Mouse (Mus musculus) gastrocnemius, postnatal 36 days (tissue): Measurements from ENCODE around the gene Msmp. TPM values are rescaled to one million over a fixed set of nuclear protein-coding genes. Genes with fewer than 3 reads are reported as not detected.
"Not testable (repeated sequence)": the region's sequence is repeated elsewhere in the genome, so short reads cannot be mapped to it uniquely, and the experiment has no call there.

Experiments used
- DNase-seq, 2 experiments: peaks; one replicate each; pipeline ENCODE4 v3.0.0; 2022
- intact Hi-C: fragments of 180-260 bp; cut with DNase I; formaldehyde crosslinking; loops from one replicate; pipeline ENCODE4 v1.15.1; 2025
- total RNA-seq, 2 experiments: library from RNA; stranded (reverse); gene quantifications; 2 replicates each; pipeline ENCODE4 v1.2.3; 2021

The Msmp gene
- total RNA-seq, 2 experiments from 2014 or later: 0.49 TPM; not detected in 1

GRCm38 (mm10) chr4:43563601-43563875, 20.8 kb downstream of the Msmp start:
- DNase-seq: no peak

GRCm38 (mm10) chr4:43562769-43563600, 21.3 kb downstream of the Msmp start:
- DNase-seq: no peak
- intact Hi-C loops: loop anchor here (2.0 kb wide), 1 partner anchor 16 kb away; the partner anchor contains the start of genes Gba2 and Rgp1

More at GRCm38 (mm10) chr4:43563601-43563875, 20.8 kb downstream of the Msmp start:
- intact Hi-C loops: loop anchor here (2.0 kb wide), 1 partner anchor 15 kb away; the partner anchor contains the start of genes Gba2 and Rgp1

GRCm38 (mm10) chr4:43561997-43562768, 22.1 kb downstream of the Msmp start, which contains the start of the genes Creb3 and Tln1:
Creb3 (plus strand) TSS chr4:43562332.
Tln1 (minus strand) TSS chr4:43562691.
- peak; percentile 88 to 94 for DNase-seq
- intact Hi-C loops: loop anchor here (2.0 kb wide), 1 partner anchor 17 kb away; the partner anchor contains the start of genes Gba2 and Rgp1

DNA sequence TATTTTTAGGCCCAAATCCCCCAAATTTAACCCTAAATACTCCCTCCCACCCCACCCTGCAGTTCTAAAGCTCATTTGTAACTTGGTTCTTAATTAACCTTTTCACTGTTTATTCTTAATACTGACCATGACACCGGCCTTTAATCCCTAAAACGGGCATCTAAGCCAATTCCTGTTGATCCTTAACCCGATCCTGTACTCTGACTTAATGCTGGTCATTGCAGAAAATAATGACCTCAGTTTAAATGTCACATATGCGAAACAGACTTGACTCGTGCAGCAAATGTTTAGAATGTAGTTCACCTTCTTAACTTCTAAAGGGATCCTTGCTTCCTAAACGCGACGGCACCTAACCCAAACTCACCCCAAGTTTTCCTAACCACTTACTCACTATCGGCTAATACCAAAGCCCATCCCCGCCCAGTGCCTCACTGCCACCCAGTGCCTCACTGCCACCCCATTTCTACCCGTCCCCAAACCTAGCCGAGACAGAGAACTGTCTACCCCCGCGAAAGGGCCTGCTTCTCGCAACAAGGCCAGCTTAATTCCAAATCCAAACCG, 22.8 kb downstream of the Msmp start:
- no peak for DNase-seq
- intact Hi-C loops: no loop called here

DNA sequence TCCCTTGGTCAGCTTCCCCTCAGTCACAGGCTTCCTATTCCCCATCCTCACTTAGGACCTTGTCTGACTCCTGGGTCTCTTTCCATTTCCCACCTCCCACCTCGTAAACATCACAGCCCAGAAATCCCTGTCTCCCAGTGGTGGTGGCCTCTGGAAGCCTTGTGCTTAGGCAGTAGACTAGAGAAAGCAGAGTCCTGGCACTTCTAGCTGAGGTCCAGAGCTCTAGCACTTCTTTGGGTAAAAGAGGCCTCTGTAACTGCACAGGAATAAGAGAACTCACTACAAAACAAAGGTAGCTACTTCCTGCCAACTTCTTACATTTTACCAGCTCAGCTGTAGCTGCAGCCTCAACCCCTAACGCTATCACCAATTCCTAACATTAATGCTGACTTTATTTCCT, 23.3 kb downstream of the Msmp start:
- intact Hi-C loops: no loop called here
- DNase-seq: no peak

GRCm38 (mm10) chr4:43560243-43560611, 24.1 kb downstream of the Msmp start:
- peak in 1 of 2 experiments; percentile 32 for DNase-seq
- intact Hi-C loops: no loop called here

GRCm38 (mm10) chr4:43559519-43560242, 24.6 kb downstream of the Msmp start:
- intact Hi-C loops: no loop called here
- DNase-seq: no peak

DNA sequence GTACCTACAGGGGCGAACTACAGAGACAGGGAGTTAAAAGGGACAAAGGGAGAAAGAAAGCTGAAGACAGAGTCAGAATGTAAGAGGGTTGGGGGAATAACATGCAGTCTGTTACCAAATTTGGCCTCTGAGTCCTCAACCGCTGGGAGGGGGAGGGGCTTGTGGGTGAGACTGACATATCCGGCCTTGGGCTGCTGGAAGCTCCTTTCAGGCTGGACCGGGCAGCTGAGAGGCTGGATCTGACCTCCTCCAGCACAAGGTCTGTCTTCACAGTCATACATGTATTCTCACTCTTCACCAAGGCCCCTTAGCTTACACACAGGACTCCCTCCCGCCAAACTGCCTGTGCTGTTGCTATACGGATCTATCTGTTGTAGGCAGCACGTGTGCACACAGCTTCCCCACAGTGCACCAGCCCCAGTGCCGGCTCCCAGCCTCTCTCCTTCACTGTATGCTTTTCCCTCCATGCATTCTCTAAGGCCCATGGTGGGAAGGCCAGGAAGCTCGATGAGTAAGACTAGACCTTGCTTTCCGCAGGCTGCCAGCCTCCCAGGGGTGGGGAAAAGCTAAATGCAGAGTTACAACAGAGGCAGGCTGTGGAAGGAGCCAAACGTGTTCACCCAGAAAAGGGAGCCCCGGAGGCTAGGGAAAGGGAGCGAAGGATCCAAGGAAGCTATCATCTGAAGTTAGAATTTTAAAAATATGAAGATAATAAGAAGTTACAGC, 25.5 kb downstream of the Msmp start:
- DNase-seq: peak in 1 of 2 experiments; percentile 38
- intact Hi-C loops: no loop called here

DNA sequence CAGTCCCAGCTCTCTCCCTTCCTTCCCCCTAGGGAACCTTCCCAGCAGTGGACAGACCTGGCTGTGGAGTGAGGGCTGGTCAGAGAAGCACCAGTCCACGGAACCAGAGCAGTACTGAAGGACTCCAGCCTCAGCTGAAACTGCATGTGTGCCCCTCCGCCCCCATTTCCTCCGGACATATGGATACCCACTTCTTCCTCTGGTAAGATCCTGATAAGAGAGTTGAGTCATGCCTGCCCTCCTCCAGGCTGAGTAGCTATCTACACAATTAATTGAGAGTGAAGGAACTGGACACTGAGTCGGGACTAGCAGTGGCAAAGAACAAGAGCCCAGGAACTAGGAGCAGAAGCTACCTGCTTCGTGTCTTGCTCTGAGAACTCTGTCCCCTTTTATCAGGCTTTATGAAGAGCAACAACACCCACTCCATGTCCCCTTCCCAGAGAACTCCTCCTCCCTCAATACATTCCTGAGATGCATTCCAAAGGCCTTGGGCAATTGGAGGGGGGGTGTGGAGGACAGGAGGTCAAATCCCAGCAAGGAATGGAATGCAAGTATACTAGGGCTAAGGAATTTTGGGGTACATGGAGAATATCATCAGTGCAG, 26.2 kb downstream of the Msmp start:
- intact Hi-C loops: no loop called here
- no peak for DNase-seq

DNA sequence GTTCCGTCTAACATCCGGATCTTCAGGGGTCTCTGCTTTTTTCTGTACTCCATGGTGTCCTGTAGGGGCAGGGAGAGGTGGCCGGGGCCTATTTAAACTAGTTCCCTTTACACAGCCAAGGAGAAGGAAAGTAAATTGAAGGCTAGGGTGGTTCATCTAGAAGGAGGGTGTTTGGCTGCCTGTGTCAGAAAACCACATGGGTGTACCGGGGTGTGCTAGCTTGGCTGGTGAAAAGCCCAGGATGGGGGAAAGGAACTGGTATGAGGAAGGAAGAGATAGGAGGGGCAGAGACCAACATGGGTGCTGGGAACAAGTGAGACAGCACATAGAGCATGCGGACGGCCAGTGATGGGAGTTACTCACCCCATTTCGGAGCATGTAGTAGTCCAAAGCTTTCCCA, 28.4 kb downstream of the Msmp start:
- intact Hi-C loops: no loop called here
- DNase-seq: no peak

GRCm38 (mm10) chr4:43553891-43554290, 30.4 kb downstream of the Msmp start:
- intact Hi-C loops: no loop called here
- no peak for DNase-seq

GRCm38 (mm10) chr4:43552437-43552836, 31.9 kb downstream of the Msmp start:
- DNase-seq: no peak
- intact Hi-C loops: no loop called here

DNA sequence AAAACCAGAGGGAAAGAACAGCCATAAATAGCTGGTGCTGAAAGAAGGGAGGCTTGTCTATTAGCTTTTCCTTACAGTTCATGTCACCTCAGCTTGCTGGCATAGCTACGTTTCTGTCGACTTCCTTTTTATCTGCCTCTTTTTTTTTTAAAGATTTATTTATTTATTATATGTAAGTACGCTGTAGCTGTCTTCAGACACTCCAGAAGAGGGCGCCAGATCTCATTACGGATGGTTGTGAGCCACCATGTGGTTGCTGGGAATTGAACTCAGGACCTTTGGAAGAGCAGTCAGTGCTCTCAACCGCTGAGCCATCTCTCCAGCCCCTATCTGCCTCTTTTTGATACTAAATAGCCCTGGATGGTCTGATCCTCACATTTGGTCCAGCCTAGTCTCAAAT, 32.4 kb downstream of the Msmp start:
- DNase-seq, intact Hi-C loops: not testable (repeated sequence)

GRCm38 (mm10) chr4:43549055-43549454, 35.2 kb downstream of the Msmp start:
- no peak for DNase-seq
- intact Hi-C loops: no loop called here

DNA sequence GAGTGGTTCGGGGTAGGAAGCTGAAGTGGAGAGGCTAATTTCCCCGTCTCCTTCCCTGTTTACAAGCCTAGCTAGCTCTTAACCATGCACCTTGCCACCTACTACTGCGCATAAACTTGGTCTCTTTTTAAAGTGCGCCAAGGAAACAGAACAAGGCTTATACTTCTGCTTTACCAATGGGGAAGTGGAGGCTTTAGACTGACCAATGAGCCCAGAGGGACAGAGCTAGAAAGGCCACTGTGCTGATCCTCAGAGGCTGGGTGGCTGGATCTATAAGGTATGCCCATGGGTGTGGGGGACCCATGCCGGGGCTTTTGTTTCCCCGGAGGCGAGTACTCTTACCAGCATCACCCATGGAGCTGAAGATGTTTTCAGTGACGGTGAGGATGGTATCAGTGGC, 37.1 kb downstream of the Msmp start:
- no peak for DNase-seq
- intact Hi-C loops: no loop called here

DNA sequence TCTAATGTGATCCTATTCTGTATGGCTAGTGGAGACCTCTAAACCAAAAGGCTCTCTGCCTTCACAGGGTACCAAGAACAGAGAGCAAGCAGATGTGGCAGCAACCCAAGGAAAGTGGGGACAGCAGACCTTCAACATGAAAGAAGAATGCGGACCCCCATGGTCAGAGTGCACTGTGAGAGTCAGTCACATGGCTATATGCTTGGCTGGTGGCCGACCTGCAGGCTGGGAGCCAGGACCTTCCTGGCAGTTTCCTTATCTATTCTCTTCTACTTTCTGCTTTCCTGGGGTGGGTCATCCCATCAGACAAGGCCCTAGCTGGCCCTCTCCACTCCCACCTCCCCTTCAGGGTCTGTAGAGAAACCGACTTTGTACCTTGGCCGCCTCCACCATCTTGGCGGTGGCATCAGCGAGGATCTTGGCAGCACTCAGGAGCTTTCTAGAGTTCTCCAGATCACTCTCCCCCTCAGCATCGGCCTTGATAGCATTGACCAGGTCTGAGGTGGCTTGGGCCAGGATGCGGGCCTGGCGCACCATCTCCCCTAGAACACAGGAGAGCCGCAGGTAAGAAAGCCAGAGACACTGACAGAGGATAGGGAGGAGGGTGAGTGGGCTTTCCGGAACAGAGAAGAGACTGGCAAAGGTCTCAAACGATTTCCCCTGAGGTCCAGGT, 37.8 kb downstream of the Msmp start:
- intact Hi-C loops: no loop called here
- no peak for DNase-seq

GRCm38 (mm10) chr4:43542044-43542443, 42.2 kb downstream of the Msmp start:
- intact Hi-C loops: no loop called here
- no peak for DNase-seq

DNA sequence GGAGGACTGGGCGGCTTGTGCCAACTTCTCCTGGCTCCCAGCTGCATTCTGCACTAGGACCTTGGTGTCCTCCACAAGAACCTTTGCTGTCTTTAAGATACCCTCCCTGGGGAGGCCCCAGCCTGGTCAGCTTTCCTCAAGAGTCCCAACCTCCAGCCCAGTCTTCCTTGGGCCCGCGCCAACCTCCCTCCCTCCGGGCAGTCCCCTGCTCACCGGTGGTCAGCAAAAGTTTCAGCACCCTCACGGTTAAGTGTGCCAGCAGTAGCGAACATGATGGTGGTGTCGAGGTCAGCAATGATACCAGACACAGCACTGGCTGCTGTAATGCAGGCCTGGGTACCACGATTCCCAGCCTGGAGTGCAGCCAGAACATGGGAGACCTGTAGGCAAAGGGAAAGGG, 48.3 kb downstream of the Msmp start:
- no peak for DNase-seq
- intact Hi-C loops: no loop called here

GRCm38 (mm10) chr4:43535628-43536027, 48.7 kb downstream of the Msmp start:
- intact Hi-C loops: no loop called here
- DNase-seq: no peak
